Mouse (Mus musculus): Measurements from ENCODE around the gene Kcnj10.

GRCm38 (mm10) chr1:172325680-172326535 is 15.1 kb upstream of the Kcnj10 start:
- TF ChIP-seq CTCF (IDR thresholded peaks at IDR 0.05; ENCODE audit: low read depth, low read length) (no peak), TAL1 (conservative IDR thresholded peaks at IDR 0.05; ENCODE audit: low read depth, low read length) (no peak)
